Mouse (Mus musculus) neural tube, embryonic 12.5 days (tissue): ENCODE data around the gene Gucy1b2. TPM values are rescaled to one million over a fixed set of nuclear protein-coding genes. Genes with fewer than 3 reads are reported as not detected.

Experiments
- ATAC-seq: fragments of 200-750 bp; cut with Nextera tagmentation; 2 replicates; pipeline ENCODE4 v1.8.0; 2017; ENCODE audit warnings: low read depth, mild to moderate bottlenecking, moderate TSS enrichment, moderate library complexity; ENCODE audit not compliant: low FRiP score
- H3K27ac ChIP-seq: fragments of 300-500 bp; sonication (generic); 2 replicates; pipeline ENCODE4 v1.5.1; 2016
- H3K27me3 ChIP-seq: fragments of 300-500 bp; sonication (generic); replicated peaks from 2 replicates; pipeline ENCODE4 v1.6.1; 2016; ENCODE audit warnings: mild to moderate bottlenecking
- H3K36me3 ChIP-seq: fragments of 300-500 bp; sonication (generic); 2 replicates; pipeline ENCODE4 v1.6.1; 2016; ENCODE audit warnings: mild to moderate bottlenecking
- H3K4me1 ChIP-seq: fragments of 300-500 bp; sonication (generic); 2 replicates; pipeline ENCODE4 v1.6.1; 2016
- H3K4me2 ChIP-seq: fragments of 300-500 bp; sonication (generic); replicated peaks from 2 replicates; pipeline ENCODE4 v1.6.1; 2016; ENCODE audit warnings: mild to moderate bottlenecking
- H3K4me3 ChIP-seq: fragments of 300-500 bp; sonication (generic); 2 replicates; pipeline ENCODE4 v1.5.1; 2016
- H3K9ac ChIP-seq: fragments of 300-500 bp; sonication (generic); 2 replicates; pipeline ENCODE4 v1.6.1; 2016; ENCODE audit warnings: mild to moderate bottlenecking
- H3K9me3 ChIP-seq: fragments of 300-500 bp; sonication (generic); 2 replicates; pipeline ENCODE4 v1.6.1; 2016; ENCODE audit warnings: mild to moderate bottlenecking
- WGBS: fragments of 180-500 bp; shearing (Covaris S2); methylation state at CpG from one replicate; pipeline ENCODE4 v1.1.7; 2016; 5-methylcytosine and 5-hydroxymethylcytosine counted together
- polyA plus RNA-seq: library from polyadenylated mRNA; unstranded; fragments of >200 nt; fragmentation: Nextera tagmentation; extraction: Ambion mirVana; gene quantifications from 2 replicates; pipeline ENCODE4 v1.2.1, GENCODE M21; 2016

Gene Gucy1b2
- polyA plus RNA-seq, 1 experiment from 2014 or later = 0.27 TPM

DNA sequence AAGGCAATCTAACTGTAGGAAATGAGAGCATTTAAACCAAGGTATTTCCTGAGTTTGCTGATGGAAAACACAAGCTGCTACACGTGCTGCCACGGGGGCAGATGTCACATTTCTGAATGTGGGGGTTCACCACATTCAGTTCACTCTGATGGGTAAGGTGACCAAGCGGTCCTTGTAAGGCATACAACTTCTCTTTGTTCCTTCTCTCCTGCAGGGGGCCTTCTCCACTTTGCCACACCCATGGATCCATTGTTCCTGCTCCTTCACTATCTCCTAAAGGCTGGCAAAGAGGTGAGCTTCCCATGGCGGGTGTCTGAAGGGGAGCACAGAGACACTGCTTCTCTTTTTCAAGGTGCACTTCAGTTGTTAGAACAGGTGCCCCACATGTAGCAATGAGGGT lies 105.9 kb downstream of the Gucy1b2 start:
- Histone ChIP-seq H3K4me3 (no peak overlapping the region), H3K9ac (no peak overlapping the region), H3K4me2 (no peak overlapping the region), H3K36me3 (no peaks in the 10 kb centered on the region; the same call in 1 of the 2 replicates), H3K4me1 (0 out of 2 replicates have a peak, but pooled peaks cover 8% of the 10 kb centered on the region), H3K9me3 (no peaks in the 10 kb centered on the region), H3K27me3 (no peaks in the 10 kb centered on the region), H3K27ac (no peak overlapping the region)
- no peak for ATAC-seq
- WGBS = 78% methylated on average over 4 of the region's 4 CpGs

DNA sequence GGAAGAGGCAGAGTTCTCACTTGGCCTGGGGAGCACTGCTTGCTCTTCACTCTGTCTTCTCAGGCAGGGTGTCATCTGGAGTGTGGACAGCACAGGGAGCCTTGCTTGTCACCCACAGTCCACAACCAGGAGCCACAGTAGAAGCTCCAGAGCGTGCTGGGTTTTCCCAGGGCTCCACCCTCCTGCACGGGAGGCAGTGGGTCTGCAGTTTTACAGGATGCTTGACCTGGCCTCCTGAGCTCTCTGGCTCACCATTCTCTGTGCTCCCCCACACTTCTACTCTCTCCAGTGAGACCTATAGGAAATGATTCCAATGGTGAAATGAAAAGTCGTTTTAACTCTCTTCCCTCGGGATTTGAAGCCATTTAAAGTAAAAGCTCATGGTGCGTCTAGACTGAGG lies 106.3 kb downstream of the Gucy1b2 start:
- Histone ChIP-seq H3K4me1 (0 out of 2 replicates have a peak, but pooled peaks cover 8% of the 10 kb centered on the region), H3K4me3 (no peak overlapping the region), H3K9ac (no peak overlapping the region), H3K9me3 (no peaks in the 10 kb centered on the region), H3K4me2 (no peak overlapping the region), H3K36me3 (no peaks in the 10 kb centered on the region; the same call in 1 of the 2 replicates), H3K27ac (no peak overlapping the region), H3K27me3 (no peaks in the 10 kb centered on the region)
- 83% methylated on average over 5 of the region's 5 CpGs for WGBS
- no peak for ATAC-seq

DNA sequence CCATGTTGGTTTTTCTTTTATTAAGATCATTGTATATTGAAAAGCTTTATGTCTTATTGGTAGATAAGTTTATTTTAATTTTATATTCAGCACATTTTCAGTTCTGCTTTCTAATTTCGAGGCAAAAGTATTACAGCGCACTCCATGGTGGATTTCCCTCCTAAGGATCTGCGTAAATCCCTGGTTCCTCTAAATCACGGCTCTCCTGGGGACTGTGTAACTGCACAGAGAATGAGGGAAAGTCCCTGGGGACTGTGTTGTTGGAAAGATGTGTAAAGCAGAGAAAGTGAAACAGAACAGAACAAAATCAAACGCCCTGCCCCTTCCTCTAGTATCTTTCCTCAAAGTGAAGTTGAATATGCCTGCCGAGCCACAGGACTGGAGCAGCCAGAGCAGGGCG lies 109.0 kb downstream of the Gucy1b2 start:
- Histone ChIP-seq H3K4me3 (no peak overlapping the region), H3K4me2 (no peak overlapping the region), H3K9me3 (no peaks in the 10 kb centered on the region), H3K27me3 (no peaks in the 10 kb centered on the region), H3K27ac (no peak overlapping the region), H3K36me3 (no peaks in the 10 kb centered on the region; the same call in 1 of the 2 replicates), H3K9ac (no peak overlapping the region), H3K4me1 (0 out of 2 replicates have a peak, but pooled peaks cover 8% of the 10 kb centered on the region)
- WGBS = 82% methylated on average over 7 of the region's 7 CpGs
- ATAC-seq = no peak

DNA sequence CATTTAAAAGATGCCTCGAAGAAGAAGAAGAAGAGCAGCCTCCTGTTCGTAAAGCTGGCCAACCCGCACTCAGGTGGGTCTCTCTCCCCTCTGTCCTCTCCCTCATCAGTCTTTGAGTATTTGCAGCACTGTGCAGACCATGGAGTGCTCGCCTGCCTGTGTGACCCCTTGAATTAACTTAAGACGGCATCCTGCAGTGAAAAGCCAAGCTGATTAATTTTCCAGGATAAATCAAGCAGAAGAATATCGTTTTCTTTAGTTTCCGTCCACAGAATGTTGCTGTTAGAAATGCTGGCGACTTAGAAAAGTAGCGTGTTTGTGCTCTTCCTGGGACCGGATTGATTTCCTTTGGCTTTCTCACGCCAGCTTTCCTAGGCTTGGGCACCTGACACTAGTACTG lies 109.5 kb downstream of the Gucy1b2 start:
- Histone ChIP-seq H3K4me2 (no peak overlapping the region), H3K9me3 (no peaks in the 10 kb centered on the region)
- 61% methylated on average over 11 of the region's 11 CpGs for WGBS

More for the DNA sequence above, 109.5 kb downstream of the Gucy1b2 start:
- H3K27ac ChIP-seq = no peak overlapping the region
- H3K36me3 ChIP-seq = no peaks in the 10 kb centered on the region; the same call in 1 of the 2 replicates
- H3K27me3 ChIP-seq = no peaks in the 10 kb centered on the region
- H3K9ac ChIP-seq = no peak overlapping the region
- 0 out of 2 replicates have a peak, but pooled peaks cover 8% of the 10 kb centered on the region for H3K4me1 ChIP-seq
- H3K4me3 ChIP-seq = no peak overlapping the region
- ATAC-seq = no peak

Other genes starting within 250 kb of the Gucy1b2 start
- gene Rnaseh2b, start 163.7 kb downstream of the Gucy1b2 start, polyA plus RNA-seq = 39.8 and 49.1 TPM in 2 replicates
- gene Dleu7, start 163.2 kb downstream of the Gucy1b2 start, polyA plus RNA-seq = 3.8 and 5.5 TPM in 2 replicates
- gene Fam124a, start 99.4 kb upstream of the Gucy1b2 start, polyA plus RNA-seq = 15.5 and 16.7 TPM in 2 replicates
- not detected in 2 replicates for gene Gm4131, start 110.6 kb upstream of the Gucy1b2 start, polyA plus RNA-seq
- not detected in 2 replicates for gene Serpine3, start 207.4 kb upstream of the Gucy1b2 start, polyA plus RNA-seq